Mouse (Mus musculus) cerebellum, adult 2 months (tissue): Measurements from ENCODE around the gene Adgb.
"Not testable (repeated sequence)": the region's sequence is repeated elsewhere in the genome, so short reads cannot be mapped to it uniquely, and the experiment has no call there.

Source experiments
- CTCF ChIP-seq: fragments of 200-500 bp; IDR thresholded peaks from 2 replicates; pipeline ENCODE4 v1.5.1; 2011; ENCODE audit warnings: low read depth, mild to moderate bottlenecking, control low read depth, low read length, moderate library complexity, borderline replicate concordance; ENCODE audit not compliant: insufficient read depth
- POLR2A ChIP-seq: fragments of 200-500 bp; IDR thresholded peaks from 2 replicates; pipeline ENCODE4 v1.6.1; 2011; ENCODE audit warnings: low read length, control low read depth, borderline replicate concordance; ENCODE audit not compliant: insufficient read depth

GRCm38 (mm10) chr10:10477429-10477828 lies 5.3 kb upstream of the Adgb start:
- TF ChIP-seq POLR2A, CTCF: not testable (repeated sequence)
